Comparison of ENCODE assay signal across 24 mouse cellular contexts in the genomic region with DNA sequence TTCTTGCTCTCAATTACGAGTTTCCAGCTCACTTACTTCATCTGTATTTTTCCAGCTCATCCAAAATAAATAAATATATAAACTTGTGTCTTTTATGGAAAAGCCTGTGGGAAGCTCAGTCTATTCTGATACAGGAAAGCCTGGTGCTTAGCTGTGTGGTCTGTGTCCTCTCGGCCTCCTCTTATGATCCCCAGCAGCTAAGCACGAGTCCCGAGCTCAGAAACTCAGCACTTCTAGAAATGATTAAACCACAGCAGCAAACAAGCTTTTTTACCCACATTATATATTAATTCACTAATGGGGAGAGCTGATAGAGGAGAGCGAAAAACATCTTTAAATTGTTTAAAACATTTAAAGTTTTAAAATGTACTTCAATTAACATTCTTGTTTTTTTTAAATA. TPM values are rescaled to one million over a fixed set of nuclear protein-coding genes. Genes with fewer than 3 reads are reported as not detected.
DNase-seq lines count a peak whose midpoint lies in the region; ATAC-seq lines count a peak whose summit lies in the region.
"Had no signal": no experiment of that assay in that cellular context is flagged by ENCODE, and none has a peak within 500 bp of the region (broad histone marks: within the 10 kb centered on the region; RNA-seq: fewer than 3 reads in every experiment).

No protein-coding gene starts in this region.

- no peak overlapping the region for H3K27ac ChIP-seq in heart, embryonic 11.5 days (ENCODE audit: low read depth, low read length)
- H3K27ac ChIP-seq in liver, embryonic 12.5 days: peak overlapping the region; percentile 77
- H3K27ac ChIP-seq: embryonic facial prominence, embryonic 12.5 days; heart, embryonic 15.5 days; hindbrain, embryonic 14.5 days had no signal

- WGBS in heart, embryonic 11.5 days (ENCODE audit: insufficient replicate concordance): 74% methylated on average over 5 of the region's 5 CpGs
- WGBS in liver, embryonic 12.5 days (ENCODE audit: insufficient replicate concordance): 61% methylated on average over 5 of the region's 5 CpGs

- H3K27me3 ChIP-seq in heart, embryonic 11.5 days (ENCODE audit: control insufficient read depth, insufficient read depth, low read length): no peaks in the 10 kb centered on the region
- H3K27me3 ChIP-seq in liver, embryonic 12.5 days (replicated peaks): no peaks in the 10 kb centered on the region
- H3K27me3 ChIP-seq: CH12.LX; embryonic facial prominence, embryonic 12.5 days; heart, embryonic 15.5 days had no signal

- no peak overlapping the region for H3K4me2 ChIP-seq in heart, embryonic 11.5 days
- H3K4me2 ChIP-seq in liver, embryonic 12.5 days: no peak overlapping the region
- H3K4me2 ChIP-seq: embryonic facial prominence, embryonic 12.5 days; heart, embryonic 15.5 days; hindbrain, embryonic 14.5 days; midbrain, embryonic 11.5 days had no signal

- ATAC-seq in heart, embryonic 11.5 days (replicated peaks; ENCODE audit: insufficient number of reproducible peaks, low FRiP score, low TSS enrichment): no peak
- ATAC-seq in liver, embryonic 12.5 days: no peak
- ATAC-seq: activated CD4-positive, CD25-positive, alpha-beta regulatory T cell, adult 4 months; forebrain, embryonic 14.5 days; intestine, postnatal 0 days; midbrain, embryonic 16.5 days had no signal

- H3K9ac ChIP-seq in heart, embryonic 11.5 days (ENCODE audit: low read depth, low read length): no peak overlapping the region
- 0 out of 2 replicates have a peak overlapping the region, but pooled peaks have one; percentile 45 for H3K9ac ChIP-seq in liver, embryonic 12.5 days
- H3K9ac ChIP-seq: embryonic facial prominence, embryonic 12.5 days; heart, embryonic 15.5 days; hindbrain, embryonic 14.5 days had no signal

- no peak overlapping the region for H3K4me3 ChIP-seq in heart, embryonic 11.5 days (ENCODE audit: low read depth, low read length)
- H3K4me3 ChIP-seq in liver, embryonic 12.5 days: no peak overlapping the region
- H3K4me3 ChIP-seq: embryonic facial prominence, embryonic 12.5 days; heart, embryonic 15.5 days had no signal

- 0 out of 2 replicates have a peak, but pooled peaks cover 10% of the 10 kb centered on the region for H3K36me3 ChIP-seq in heart, embryonic 11.5 days (ENCODE audit: control insufficient read depth, insufficient read depth, low read length)
- peaks cover 23% of the 10 kb centered on the region for H3K36me3 ChIP-seq in liver, embryonic 12.5 days

- H3K4me1 ChIP-seq in heart, embryonic 11.5 days (ENCODE audit: control insufficient read depth, insufficient read depth, low read length): peaks cover 39% of the 10 kb centered on the region
- peaks cover 84% of the 10 kb centered on the region for H3K4me1 ChIP-seq in liver, embryonic 12.5 days
- H3K4me1 ChIP-seq: embryonic facial prominence, embryonic 12.5 days had no signal

- no peaks in the 10 kb centered on the region for H3K9me3 ChIP-seq in heart, embryonic 11.5 days (replicated peaks; ENCODE audit: control insufficient read depth, low read length)
- H3K9me3 ChIP-seq in liver, embryonic 12.5 days (replicated peaks): no peaks in the 10 kb centered on the region
- H3K9me3 ChIP-seq: embryonic facial prominence, embryonic 12.5 days; heart, embryonic 15.5 days had no signal

- peak; percentile 37 for DNase-seq in heart, adult 11 months
- DNase-seq in kidney, adult 8-10 months: peak; percentile 32 to 37
- no peak for DNase-seq in kidney, postnatal 4 days
- no peak for DNase-seq in liver
- no peak for DNase-seq in spleen, postnatal 4 days (ENCODE audit: low spot score in 2 of 2)
- DNase-seq: adrenal gland, adult 2 months; cerebellum, adult 9-10 months; embryo, embryonic 11 days; gastrocnemius, postnatal 14 days; heart, adult 18-20 months; lung, postnatal 36 days; right cerebral cortex, postnatal 25 days; thymus, postnatal 14 days had no signal

RNA-seq across cellular contexts. Expression of gene Dcbld2, which starts 48.2 kb away (rescaled TPM):
- polyA plus RNA-seq in heart, embryonic 11.5 days (2014; fragmentation: Nextera tagmentation; extraction: Ambion mirVana): 19.0 and 19.6 TPM in 2 replicates
- 4.7 and 6.1 TPM in 2 replicates for polyA plus RNA-seq in liver, embryonic 12.5 days (2016; fragmentation: Nextera tagmentation; extraction: Ambion mirVana)

Comparison
In these comparisons a context has a peak if more than half of its experiments do, and no peak if none do; other contexts are left out.
1. DNase-seq: peak in heart, adult 11 months (single experiment) and kidney, adult 8-10 months (2 of 2); none in kidney, postnatal 4 days (0 of 2), liver (single experiment) and spleen, postnatal 4 days (0 of 2).